Mouse (Mus musculus): ENCODE results near the gene Gm11985. TPM values are rescaled to one million over a fixed set of nuclear protein-coding genes. Genes with fewer than 3 reads are reported as not detected.

The Gm11985 gene
- polyA plus RNA-seq, 1 experiment from 2014 or later, result not detected

DNA sequence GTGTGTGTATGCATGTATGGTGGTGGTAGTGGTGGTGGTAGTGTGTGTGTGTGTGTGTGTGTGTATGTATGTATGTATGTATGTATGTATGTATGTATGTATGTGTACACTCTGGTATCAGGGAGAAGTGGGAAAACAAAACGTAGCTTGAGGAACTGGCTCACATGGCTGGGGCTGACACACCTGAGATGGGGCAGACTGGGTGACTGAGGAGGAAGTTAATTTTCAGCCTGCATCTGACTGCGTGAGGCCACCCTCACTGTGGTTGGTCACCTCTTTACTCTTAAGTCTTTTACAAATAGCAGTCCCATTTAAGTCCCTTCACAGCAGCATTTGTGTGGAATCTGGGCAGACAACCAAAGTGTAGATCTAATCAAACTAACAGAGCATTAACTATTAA, 9.1 kb downstream of the Gm11985 start:
- no peak overlapping the region for H3K4me2 ChIP-seq
- no peak overlapping the region for H3K4me3 ChIP-seq
- H3K27ac ChIP-seq, result no peak overlapping the region
- WGBS, result 87% methylated on average over 2 of the region's 2 CpGs
- H3K27me3 ChIP-seq, result no peaks in the 10 kb centered on the region
- H3K4me1 ChIP-seq, result peaks cover 8% of the 10 kb centered on the region
- H3K9ac ChIP-seq, result no peak overlapping the region
- H3K36me3 ChIP-seq, result no peaks in the 10 kb centered on the region
- ATAC-seq (ENCODE audit: insufficient number of reproducible peaks, insufficient read depth, low FRiP score, low TSS enrichment, low read depth), result no peak
- no peaks in the 10 kb centered on the region for H3K9me3 ChIP-seq

DNA sequence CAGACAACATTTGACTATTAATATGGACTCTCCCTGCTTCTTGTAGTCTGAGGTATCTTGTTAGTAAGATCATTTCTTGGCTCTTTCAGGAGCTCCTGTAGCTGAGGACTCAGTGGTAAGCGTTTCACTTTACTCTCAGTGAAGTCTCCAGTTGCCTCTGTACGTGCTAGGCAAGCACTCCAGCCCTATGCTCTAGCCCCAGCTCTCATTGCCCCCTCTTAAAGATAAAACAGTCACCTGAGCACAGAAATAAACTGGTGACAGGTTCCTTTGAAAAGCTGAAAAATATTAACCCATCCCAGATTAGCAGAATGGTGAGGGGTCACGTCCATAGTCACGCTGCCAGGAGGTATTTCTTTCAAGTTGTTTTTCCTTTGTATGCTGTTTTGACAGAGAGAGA, 9.6 kb downstream of the Gm11985 start:
- no peak overlapping the region for H3K4me3 ChIP-seq
- 74% methylated on average over 4 of the region's 4 CpGs for WGBS
- H3K9me3 ChIP-seq, result no peaks in the 10 kb centered on the region
- H3K27ac ChIP-seq, result no peak overlapping the region
- H3K27me3 ChIP-seq, result no peaks in the 10 kb centered on the region
- H3K9ac ChIP-seq, result no peak overlapping the region
- H3K4me2 ChIP-seq, result no peak overlapping the region
- no peak for ATAC-seq (ENCODE audit: insufficient number of reproducible peaks, insufficient read depth, low FRiP score, low TSS enrichment, low read depth)
- peaks cover 8% of the 10 kb centered on the region for H3K4me1 ChIP-seq
- no peaks in the 10 kb centered on the region for H3K36me3 ChIP-seq

- 79% methylated on average over 6 of the region's 6 CpGs for WGBS
- H3K9ac ChIP-seq, result no peak overlapping the region
- no peaks in the 10 kb centered on the region for H3K9me3 ChIP-seq
- no peaks in the 10 kb centered on the region for H3K36me3 ChIP-seq
- no peak overlapping the region for H3K4me2 ChIP-seq
- no peaks in the 10 kb centered on the region for H3K27me3 ChIP-seq
- no peak overlapping the region for H3K4me3 ChIP-seq
- H3K4me1 ChIP-seq, result peaks cover 8% of the 10 kb centered on the region
- ATAC-seq (ENCODE audit: insufficient number of reproducible peaks, insufficient read depth, low FRiP score, low TSS enrichment, low read depth), result no peak
- H3K27ac ChIP-seq, result no peak overlapping the region
These were observed 14.7 kb downstream of the Gm11985 start for GRCm38 (mm10) chr11:7173664-7174063.

GRCm38 (mm10) chr11:7169645-7170044, 18.7 kb downstream of the Gm11985 start:
- H3K4me2 ChIP-seq, result no peak overlapping the region
- H3K27me3 ChIP-seq, result no peaks in the 10 kb centered on the region
- H3K36me3 ChIP-seq, result no peaks in the 10 kb centered on the region
- H3K4me1 ChIP-seq, result no peaks in the 10 kb centered on the region
- no peak overlapping the region for H3K27ac ChIP-seq
- no peak overlapping the region for H3K4me3 ChIP-seq
- no peak overlapping the region for H3K9ac ChIP-seq
- no peaks in the 10 kb centered on the region for H3K9me3 ChIP-seq
- ATAC-seq (ENCODE audit: insufficient number of reproducible peaks, insufficient read depth, low FRiP score, low TSS enrichment, low read depth), result no peak
- 88% methylated on average over 1 of the region's 1 CpGs for WGBS

DNA sequence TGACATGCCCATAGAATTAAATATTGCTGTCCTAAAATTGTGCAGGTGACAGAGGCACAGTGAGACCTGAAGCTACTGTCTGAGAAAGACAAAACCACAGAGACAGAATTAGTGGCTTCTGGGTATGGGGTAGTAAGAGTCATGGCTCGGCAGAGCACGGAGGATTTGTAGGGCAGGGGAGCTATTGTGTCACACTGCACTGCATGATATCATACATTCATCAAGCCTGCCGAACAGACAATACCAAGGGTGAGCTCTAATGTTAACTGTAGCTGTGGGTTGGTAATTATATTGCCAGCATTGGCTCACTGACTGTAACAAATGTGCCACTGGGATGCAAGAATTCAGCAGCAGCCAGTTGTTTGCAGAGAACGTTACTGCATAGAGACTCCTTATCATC, 24.0 kb downstream of the Gm11985 start:
- Histone ChIP-seq H3K27me3 (no peaks in the 10 kb centered on the region), H3K4me1 (peaks cover 5% of the 10 kb centered on the region; the same call in 1 of the 2 replicates), H3K36me3 (no peaks in the 10 kb centered on the region), H3K9ac (no peak overlapping the region), H3K4me3 (no peak overlapping the region), H3K27ac (no peak overlapping the region), H3K9me3 (no peaks in the 10 kb centered on the region), H3K4me2 (no peak overlapping the region)
- ATAC-seq (ENCODE audit: insufficient number of reproducible peaks, insufficient read depth, low FRiP score, low TSS enrichment, low read depth), result no peak
- 82% methylated on average over 4 of the region's 4 CpGs for WGBS

DNA sequence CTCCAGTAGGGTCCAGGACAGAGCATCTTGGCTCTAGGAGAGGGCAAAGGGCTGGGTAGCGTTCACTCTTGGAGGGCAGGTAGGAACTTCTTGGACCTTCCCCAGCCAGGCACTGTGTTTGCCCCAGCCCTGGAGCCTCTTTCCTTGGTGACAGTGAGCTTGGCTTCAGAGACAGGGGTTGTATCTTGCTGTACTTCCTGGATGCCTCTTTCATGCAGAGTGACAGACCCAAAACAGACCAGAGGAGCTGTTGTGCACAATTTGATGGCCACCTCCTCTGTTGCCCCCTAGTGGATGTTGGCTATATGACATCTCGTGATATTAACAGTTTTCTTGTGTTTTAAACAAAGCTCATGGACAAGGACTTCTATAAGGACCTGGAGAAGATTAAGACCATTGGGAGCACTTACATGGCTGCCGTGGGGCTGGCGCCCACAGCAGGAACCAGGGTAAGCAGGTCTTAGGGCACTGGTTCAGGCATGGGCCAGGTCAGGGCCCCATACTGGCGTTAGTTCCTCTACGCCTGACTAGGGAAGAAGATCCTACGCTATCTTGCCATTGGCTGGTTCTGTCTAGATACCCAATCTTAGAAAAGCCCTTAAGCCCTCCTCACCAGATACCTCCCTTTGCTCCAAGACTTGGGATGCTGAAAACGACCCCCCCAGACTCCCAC, 26.7 kb downstream of the Gm11985 start:
- no peak overlapping the region for H3K4me3 ChIP-seq
- no peaks in the 10 kb centered on the region for H3K36me3 ChIP-seq
- 0 out of 2 replicates have a peak, but pooled peaks have one; percentile 26 for ATAC-seq (ENCODE audit: insufficient number of reproducible peaks, insufficient read depth, low FRiP score, low TSS enrichment, low read depth)
- no peak overlapping the region for H3K27ac ChIP-seq
- H3K9me3 ChIP-seq, result no peaks in the 10 kb centered on the region
- 74% methylated on average over 8 of the region's 8 CpGs for WGBS
- H3K27me3 ChIP-seq, result no peaks in the 10 kb centered on the region
- no peak overlapping the region for H3K9ac ChIP-seq
- H3K4me1 ChIP-seq, result peaks cover 5% of the 10 kb centered on the region; the same call in 1 of the 2 replicates
- no peak overlapping the region for H3K4me2 ChIP-seq

DNA sequence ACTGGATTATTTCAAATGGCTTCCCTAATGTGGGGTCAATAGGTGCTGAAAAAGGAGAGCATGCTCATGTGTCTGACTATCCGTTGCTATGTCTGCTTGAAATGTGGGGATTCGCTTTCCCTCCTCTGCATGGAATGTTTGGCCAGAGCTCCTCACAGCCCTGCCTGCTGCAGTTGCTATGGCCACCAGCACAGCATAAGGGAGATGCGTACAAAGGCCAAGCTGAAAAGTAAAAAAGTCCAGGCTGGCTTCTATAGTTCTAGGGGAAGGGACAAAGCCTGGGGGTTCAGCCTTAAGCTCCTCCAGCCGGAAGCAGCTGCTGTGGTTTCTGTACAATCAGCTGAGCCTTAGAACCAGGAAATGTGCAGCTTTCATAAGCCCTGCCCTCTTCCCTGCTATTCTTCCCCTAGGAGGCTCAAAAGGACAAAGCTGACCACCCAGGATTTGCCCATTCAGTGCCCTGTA, 27.7 kb downstream of the Gm11985 start:
- Histone ChIP-seq H3K27me3 (no peaks in the 10 kb centered on the region), H3K36me3 (no peaks in the 10 kb centered on the region), H3K4me2 (no peak overlapping the region), H3K4me3 (no peak overlapping the region), H3K9me3 (no peaks in the 10 kb centered on the region), H3K9ac (no peak overlapping the region), H3K4me1 (peaks cover 5% of the 10 kb centered on the region; the same call in 1 of the 2 replicates), H3K27ac (peak overlapping the region; percentile 44; the same call in 1 of the 2 replicates)
- WGBS, result 70% methylated on average over 4 of the region's 4 CpGs
- ATAC-seq (ENCODE audit: insufficient number of reproducible peaks, insufficient read depth, low FRiP score, low TSS enrichment, low read depth), result no peak

DNA sequence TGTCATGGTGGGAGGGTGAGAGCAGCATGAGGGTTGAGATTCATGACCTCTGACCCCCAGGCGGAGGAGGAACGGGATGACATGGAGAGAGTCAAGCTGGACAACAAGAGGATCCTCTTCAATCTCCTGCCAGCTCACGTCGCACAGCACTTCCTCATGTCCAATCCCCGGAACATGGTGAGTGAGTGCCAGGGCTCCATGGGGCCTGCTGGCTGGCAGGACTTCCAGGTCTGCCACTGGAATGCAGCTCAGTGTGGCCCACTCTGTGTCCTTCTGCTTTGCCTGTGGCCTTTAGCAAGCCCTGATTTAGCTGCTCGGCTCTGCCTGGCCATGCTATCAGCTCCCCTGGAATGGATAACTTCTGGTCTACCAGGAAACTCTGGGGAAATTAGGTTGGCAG, 28.2 kb downstream of the Gm11985 start:
- WGBS, result 81% methylated on average over 6 of the region's 6 CpGs
- Histone ChIP-seq H3K4me3 (no peak overlapping the region), H3K27me3 (no peaks in the 10 kb centered on the region), H3K4me2 (no peak overlapping the region), H3K9ac (no peak overlapping the region), H3K9me3 (no peaks in the 10 kb centered on the region), H3K36me3 (no peaks in the 10 kb centered on the region), H3K4me1 (peaks cover 5% of the 10 kb centered on the region; the same call in 1 of the 2 replicates), H3K27ac (peak overlapping the region; percentile 44; the same call in 1 of the 2 replicates)
- no peak for ATAC-seq (ENCODE audit: insufficient number of reproducible peaks, insufficient read depth, low FRiP score, low TSS enrichment, low read depth)

DNA sequence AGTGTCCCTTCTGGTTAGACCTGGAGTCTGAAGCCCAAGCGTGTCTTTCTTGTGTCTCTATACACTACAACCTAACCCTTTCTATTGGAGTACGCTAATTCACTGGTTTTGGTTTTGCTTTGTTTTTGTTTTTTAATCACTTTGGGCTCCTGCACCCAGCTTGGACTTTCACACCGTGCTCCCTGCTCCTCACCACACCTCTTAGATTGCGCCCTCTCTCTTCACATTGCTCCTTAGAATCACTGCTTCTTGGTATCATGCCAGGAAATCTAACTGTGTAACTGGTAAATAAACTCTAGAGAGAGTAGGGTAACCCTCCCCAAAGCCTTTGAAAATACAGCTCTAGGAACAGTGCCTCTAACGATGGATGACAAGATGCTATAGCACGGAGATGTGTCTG, 30.2 kb downstream of the Gm11985 start:
- H3K9me3 ChIP-seq, result no peaks in the 10 kb centered on the region
- no peak overlapping the region for H3K9ac ChIP-seq
- 84% methylated on average over 6 of the region's 6 CpGs for WGBS
- ATAC-seq (ENCODE audit: insufficient number of reproducible peaks, insufficient read depth, low FRiP score, low TSS enrichment, low read depth), result no peak
- H3K4me2 ChIP-seq, result no peak overlapping the region
- no peak overlapping the region for H3K27ac ChIP-seq
- H3K27me3 ChIP-seq, result no peaks in the 10 kb centered on the region
- no peaks in the 10 kb centered on the region for H3K36me3 ChIP-seq
- peaks cover 5% of the 10 kb centered on the region; the same call in 1 of the 2 replicates for H3K4me1 ChIP-seq
- H3K4me3 ChIP-seq, result no peak overlapping the region

DNA sequence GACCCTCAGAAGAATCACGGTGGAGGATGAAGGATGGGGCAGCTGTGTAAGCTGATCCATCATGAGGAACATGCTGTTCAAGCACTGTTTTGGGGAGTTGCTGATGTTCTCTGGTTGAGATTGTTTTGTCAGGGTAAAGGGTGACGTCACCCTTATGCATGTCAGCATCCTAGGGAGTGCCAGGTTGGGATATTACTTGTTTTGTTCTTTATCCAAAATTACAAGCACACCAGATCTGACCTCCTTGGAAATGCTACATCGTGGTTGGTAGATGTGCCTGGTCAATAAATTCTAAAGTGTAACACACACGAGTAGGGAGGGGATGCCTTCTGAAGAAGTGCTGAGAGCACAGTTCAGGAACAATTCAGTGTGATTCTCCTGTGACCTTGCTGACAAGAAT, 31.9 kb downstream of the Gm11985 start:
- no peak overlapping the region for H3K9ac ChIP-seq
- no peak overlapping the region for H3K4me3 ChIP-seq
- ATAC-seq (ENCODE audit: insufficient number of reproducible peaks, insufficient read depth, low FRiP score, low TSS enrichment, low read depth), result no peak
- peaks cover 5% of the 10 kb centered on the region; the same call in 1 of the 2 replicates for H3K4me1 ChIP-seq
- 0 out of 2 replicates have a peak, but pooled peaks cover 4% of the 10 kb centered on the region for H3K36me3 ChIP-seq
- no peaks in the 10 kb centered on the region for H3K27me3 ChIP-seq
- no peaks in the 10 kb centered on the region for H3K9me3 ChIP-seq
- no peak overlapping the region for H3K4me2 ChIP-seq
- H3K27ac ChIP-seq, result no peak overlapping the region
- 69% methylated on average over 4 of the region's 4 CpGs for WGBS

GRCm38 (mm10) chr11:7153081-7153480, 35.3 kb downstream of the Gm11985 start:
- Histone ChIP-seq H3K27ac (no peak overlapping the region), H3K9me3 (no peaks in the 10 kb centered on the region), H3K27me3 (no peaks in the 10 kb centered on the region), H3K4me3 (no peak overlapping the region), H3K36me3 (0 out of 2 replicates have a peak, but pooled peaks cover 4% of the 10 kb centered on the region), H3K9ac (no peak overlapping the region), H3K4me1 (no peaks in the 10 kb centered on the region), H3K4me2 (no peak overlapping the region)
- WGBS, result 72% methylated on average over 8 of the region's 8 CpGs
- ATAC-seq (ENCODE audit: insufficient number of reproducible peaks, insufficient read depth, low FRiP score, low TSS enrichment, low read depth), result no peak

- Histone ChIP-seq H3K9ac (no peak overlapping the region), H3K4me3 (no peak overlapping the region), H3K36me3 (0 out of 2 replicates have a peak, but pooled peaks cover 4% of the 10 kb centered on the region), H3K4me1 (no peaks in the 10 kb centered on the region), H3K27me3 (no peaks in the 10 kb centered on the region), H3K9me3 (no peaks in the 10 kb centered on the region), H3K27ac (no peak overlapping the region), H3K4me2 (no peak overlapping the region)
- WGBS, result 93% methylated on average over 12 of the region's 12 CpGs
- no peak for ATAC-seq (ENCODE audit: insufficient number of reproducible peaks, insufficient read depth, low FRiP score, low TSS enrichment, low read depth)
These were observed 36.0 kb downstream of the Gm11985 start for GRCm38 (mm10) chr11:7152371-7152770.

Measured in embryonic facial prominence, embryonic 13.5 days (tissue).